Mouse (Mus musculus): ENCODE results near the gene 6430571L13Rik.

- no peak for TF ChIP-seq ZNF384 (IDR thresholded peaks at IDR 0.05; ENCODE audit: low read depth, low read length)
- no peak for TF ChIP-seq CTCF (conservative IDR thresholded peaks at IDR 0.05 in 1 of 2, IDR thresholded peaks at IDR 0.05 in 1 of 2; ENCODE audit: low read depth in 2 of 2, low read length in 2 of 2)
- TF ChIP-seq EP300 (IDR thresholded peaks at IDR 0.05; ENCODE audit: low read length): no peak
- peak; percentile 98 for TF ChIP-seq MAZ (IDR thresholded peaks at IDR 0.05; ENCODE audit: low read depth, low read length)
- TF ChIP-seq PAX5 (IDR thresholded peaks at IDR 0.05; ENCODE audit: low read length): no peak
- TF ChIP-seq MEF2A (IDR thresholded peaks at IDR 0.05; ENCODE audit: borderline replicate concordance, low read depth, low read length): no peak
- 0 out of 2 replicates have a peak, but pooled peaks have one; percentile 17 for TF ChIP-seq TBP (conservative IDR thresholded peaks at IDR 0.05; ENCODE audit: low read depth, low read length)
- peak; percentile 57 for TF ChIP-seq POLR2A (IDR thresholded peaks at IDR 0.05; ENCODE audit: low read depth, low read length)
- no peak for TF ChIP-seq MAFK (IDR thresholded peaks at IDR 0.05; ENCODE audit: insufficient replicate concordance, low read length)
- 0 out of 2 replicates have a peak, but pooled peaks have one; percentile 16 for TF ChIP-seq E2F4 (IDR thresholded peaks at IDR 0.05; ENCODE audit: insufficient replicate concordance, low read depth, low read length)
Observed at GRCm38 (mm10) chr9:107340267-107340859, at the start of gene 6430571L13Rik.

All from CH12.LX (cell line).